Mouse (Mus musculus) midbrain, embryonic 12.5 days (tissue): ENCODE measurements around the gene Bmp4. TPM values are rescaled to one million over a fixed set of nuclear protein-coding genes. Genes with fewer than 3 reads are reported as not detected.

ENCODE experiments used
- ATAC-seq: fragments of 200-750 bp; cut with Nextera tagmentation; 2 replicates; pipeline ENCODE4 v1.8.0; 2017; ENCODE audit warnings: low read depth, moderate TSS enrichment, moderate library complexity; ENCODE audit not compliant: low FRiP score
- H3K27ac ChIP-seq: fragments of 300-500 bp; sonication (generic); replicated peaks from 2 replicates; pipeline ENCODE4 v1.5.1; 2016; ENCODE audit warnings: mild to moderate bottlenecking
- H3K27me3 ChIP-seq: fragments of 300-500 bp; sonication (generic); 2 replicates; pipeline ENCODE4 v1.6.1; 2016; ENCODE audit warnings: mild to moderate bottlenecking
- H3K36me3 ChIP-seq: fragments of 300-500 bp; sonication (generic); 2 replicates; pipeline ENCODE4 v1.6.1; 2016
- H3K4me1 ChIP-seq: fragments of 300-500 bp; sonication (generic); 2 replicates; pipeline ENCODE4 v1.6.1; 2016
- H3K4me2 ChIP-seq: fragments of 300-500 bp; sonication (generic); replicated peaks from 2 replicates; pipeline ENCODE4 v1.6.1; 2016; ENCODE audit warnings: mild to moderate bottlenecking, moderate library complexity
- H3K4me3 ChIP-seq: fragments of 300-500 bp; sonication (generic); 2 replicates; pipeline ENCODE4 v1.5.1; 2016; ENCODE audit warnings: mild to moderate bottlenecking
- H3K9ac ChIP-seq: fragments of 300-500 bp; sonication (generic); replicated peaks from 2 replicates; pipeline ENCODE4 v1.6.1; 2016; ENCODE audit warnings: mild to moderate bottlenecking, moderate library complexity
- H3K9me3 ChIP-seq: fragments of 300-500 bp; sonication (generic); 2 replicates; pipeline ENCODE4 v1.6.1; 2016; ENCODE audit warnings: mild to moderate bottlenecking
- WGBS: fragments of 180-500 bp; shearing (Covaris S2); methylation state at CpG from one replicate; pipeline ENCODE4 v1.1.7; 2016; 5-methylcytosine and 5-hydroxymethylcytosine counted together
- polyA plus RNA-seq: library from polyadenylated mRNA; unstranded; fragments of >200 nt; fragmentation: Nextera tagmentation; extraction: Ambion mirVana; gene quantifications from 2 replicates; pipeline ENCODE4 v1.2.1, GENCODE M21; 2016

Gene Bmp4
- polyA plus RNA-seq, result 9.0 and 12.7 TPM in 2 replicates

DNA sequence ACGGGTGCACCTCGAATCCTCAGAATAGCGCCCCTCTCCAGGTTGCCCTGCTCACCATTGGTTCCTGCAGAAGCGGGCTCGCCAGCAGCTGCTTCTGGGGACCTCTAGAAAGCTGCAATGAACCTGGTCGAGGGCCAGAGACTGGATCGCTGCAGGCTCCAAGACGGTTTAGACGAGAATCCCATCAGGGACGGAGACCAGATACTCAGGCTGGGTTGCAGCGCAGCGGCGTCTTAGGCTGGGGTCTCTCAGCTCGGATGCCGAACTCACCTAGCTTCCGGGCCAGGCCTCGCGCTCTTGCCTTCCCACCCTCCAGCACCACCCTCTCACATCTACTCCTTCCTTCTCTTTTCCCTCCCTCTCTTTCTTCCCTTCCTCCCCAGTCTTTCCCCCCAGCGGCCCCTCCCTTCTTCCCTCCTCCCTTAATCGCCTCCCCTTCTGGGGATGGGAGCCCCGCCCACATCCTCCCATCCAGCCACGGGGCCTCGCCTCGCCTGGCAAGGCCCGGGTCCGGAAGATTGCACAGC lies at the start of gene Bmp4:
Gene Bmp4, minus strand, starts transcription at position 421 of the 527 bp plus-strand sequence.
- WGBS, result 2% methylated on average over 26 of the region's 26 CpGs

DNA sequence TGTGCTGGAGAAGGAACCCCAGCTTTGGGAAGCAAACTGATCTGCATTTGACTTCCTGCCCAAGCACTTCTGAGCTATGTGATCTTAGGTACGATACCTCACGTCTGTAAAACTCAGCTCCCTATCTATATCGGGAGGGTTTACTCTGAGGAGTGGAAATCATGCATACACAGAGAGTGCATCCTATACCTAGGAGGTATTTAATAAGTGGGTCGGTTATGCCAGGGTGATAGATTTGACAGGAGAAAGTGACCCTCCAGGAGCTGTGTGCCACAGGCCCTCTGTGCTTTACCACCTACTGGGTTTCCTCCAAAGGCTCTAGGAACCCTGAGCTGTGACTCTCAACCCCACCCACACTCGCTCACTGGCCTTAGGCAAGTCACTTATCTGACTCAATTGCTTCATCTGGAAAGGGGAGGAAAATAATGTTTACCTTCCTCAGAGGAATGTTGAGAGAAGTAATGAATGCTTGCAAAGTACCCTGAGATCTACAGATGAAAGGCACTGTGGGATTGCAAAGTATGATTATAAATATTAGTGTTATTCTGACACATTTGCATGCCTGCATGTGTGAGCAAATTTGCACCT lies 49.1 kb upstream of the Bmp4 start:
- ATAC-seq, result no peak
- no peak overlapping the region for H3K4me2 ChIP-seq
- no peak overlapping the region for H3K9ac ChIP-seq
- no peak overlapping the region for H3K4me3 ChIP-seq
- WGBS, result 89% methylated on average over 5 of the region's 5 CpGs
- H3K36me3 ChIP-seq, result no peaks in the 10 kb centered on the region
- no peaks in the 10 kb centered on the region for H3K4me1 ChIP-seq
- no peaks in the 10 kb centered on the region for H3K27me3 ChIP-seq
- no peaks in the 10 kb centered on the region for H3K9me3 ChIP-seq
- no peak overlapping the region for H3K27ac ChIP-seq

More for the DNA sequence above, at the start of gene Bmp4:
- Histone ChIP-seq H3K36me3 (no peaks in the 10 kb centered on the region), H3K4me1 (peaks cover 38% of the 10 kb centered on the region), H3K4me3 (peak within 1 kb of the TSS; percentile 34), H3K9ac (no peak within 1 kb of the TSS), H3K27ac (no peak within 1 kb of the TSS), H3K27me3 (peaks cover 78% of the 10 kb centered on the region), H3K9me3 (no peaks in the 10 kb centered on the region), H3K4me2 (peak within 1 kb of the TSS; percentile 50)
- ATAC-seq, result no peak

DNA sequence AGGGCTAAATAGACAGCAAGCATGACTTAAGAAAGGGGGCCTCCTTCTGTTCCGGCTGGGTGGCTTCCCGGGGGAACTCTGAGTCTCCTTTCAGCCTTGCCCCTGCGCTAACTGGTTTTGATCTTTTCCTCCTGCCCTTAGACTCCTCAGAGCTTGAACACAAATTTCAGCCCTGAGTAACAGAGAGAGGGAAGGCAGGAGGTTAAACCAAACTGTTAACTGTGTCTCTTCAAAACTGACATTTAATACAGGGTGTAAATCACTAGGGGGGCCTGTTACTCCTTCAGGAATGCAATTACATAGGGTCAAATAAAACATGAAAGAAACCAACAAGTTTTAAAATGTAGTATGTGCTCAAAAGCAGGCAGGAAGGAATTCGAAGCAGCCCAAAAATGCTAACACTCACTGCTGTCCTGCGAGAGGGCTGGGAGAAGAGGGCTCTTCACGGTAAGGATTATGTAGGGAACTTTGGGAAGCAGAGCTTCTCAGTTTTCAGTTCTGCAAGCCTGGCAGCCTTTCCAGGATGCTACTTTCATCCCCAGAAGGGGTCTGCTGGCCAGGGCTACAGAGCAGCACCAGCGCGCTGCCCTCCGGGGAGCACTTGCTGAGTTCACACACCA lies 46.1 kb upstream of the Bmp4 start:
- H3K9ac ChIP-seq, result no peak overlapping the region
- WGBS, result 9% methylated on average over 9 of the region's 9 CpGs
- no peaks in the 10 kb centered on the region for H3K36me3 ChIP-seq
- no peaks in the 10 kb centered on the region for H3K9me3 ChIP-seq
- no peak for ATAC-seq
- no peak overlapping the region for H3K4me3 ChIP-seq
- no peak overlapping the region for H3K27ac ChIP-seq
- no peaks in the 10 kb centered on the region for H3K4me1 ChIP-seq
- no peaks in the 10 kb centered on the region for H3K27me3 ChIP-seq
- no peak overlapping the region for H3K4me2 ChIP-seq

DNA sequence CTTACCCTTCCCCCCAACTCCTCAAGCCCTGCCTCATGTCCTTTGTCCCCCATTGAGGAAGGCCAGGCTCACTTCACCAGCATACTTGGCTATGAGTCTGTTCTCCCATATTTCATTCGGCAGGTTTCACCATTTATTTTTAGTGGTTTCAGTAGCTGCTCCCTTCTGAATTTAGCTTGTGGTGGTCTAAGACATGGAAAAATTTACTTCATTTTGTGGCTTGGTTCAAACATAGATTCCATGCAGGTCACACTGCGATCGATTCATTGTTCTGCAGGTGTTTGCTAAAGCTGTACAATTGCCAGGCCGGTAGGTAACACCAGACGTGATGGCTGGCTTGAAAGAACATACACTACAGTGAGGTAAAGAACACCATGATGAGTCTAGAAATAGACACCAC lies 39.8 kb upstream of the Bmp4 start:
- no peak for ATAC-seq
- WGBS, result 92% methylated on average over 5 of the region's 5 CpGs
- Histone ChIP-seq H3K27ac (no peak overlapping the region), H3K4me2 (no peak overlapping the region), H3K27me3 (no peaks in the 10 kb centered on the region), H3K9ac (no peak overlapping the region), H3K4me1 (no peaks in the 10 kb centered on the region), H3K36me3 (no peaks in the 10 kb centered on the region), H3K9me3 (no peaks in the 10 kb centered on the region), H3K4me3 (no peak overlapping the region)

DNA sequence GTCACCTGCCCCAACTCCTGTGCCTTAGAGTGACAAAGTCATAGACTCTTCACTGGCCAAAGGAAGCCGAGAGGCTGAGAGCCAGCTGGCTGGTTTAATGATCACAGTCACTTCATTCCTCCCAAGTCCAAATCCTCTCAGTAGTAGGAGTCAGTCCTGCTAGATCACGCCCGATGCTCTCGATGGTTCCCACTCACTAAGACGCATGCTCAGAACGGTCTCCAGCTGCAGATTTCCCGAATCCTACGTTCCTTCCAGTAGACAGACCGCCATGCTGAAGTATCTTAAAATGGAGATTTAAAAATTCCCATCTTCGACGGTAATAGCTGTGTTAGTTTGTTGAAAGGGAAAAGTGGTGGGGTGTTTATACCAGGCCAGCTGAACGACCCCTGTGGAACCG lies 36.8 kb upstream of the Bmp4 start:
- Histone ChIP-seq H3K36me3 (no peaks in the 10 kb centered on the region), H3K9ac (no peak overlapping the region), H3K9me3 (no peaks in the 10 kb centered on the region), H3K27ac (no peak overlapping the region), H3K4me1 (no peaks in the 10 kb centered on the region), H3K4me2 (no peak overlapping the region), H3K4me3 (no peak overlapping the region), H3K27me3 (no peaks in the 10 kb centered on the region)
- WGBS, result 96% methylated on average over 13 of the region's 13 CpGs
- ATAC-seq, result no peak

DNA sequence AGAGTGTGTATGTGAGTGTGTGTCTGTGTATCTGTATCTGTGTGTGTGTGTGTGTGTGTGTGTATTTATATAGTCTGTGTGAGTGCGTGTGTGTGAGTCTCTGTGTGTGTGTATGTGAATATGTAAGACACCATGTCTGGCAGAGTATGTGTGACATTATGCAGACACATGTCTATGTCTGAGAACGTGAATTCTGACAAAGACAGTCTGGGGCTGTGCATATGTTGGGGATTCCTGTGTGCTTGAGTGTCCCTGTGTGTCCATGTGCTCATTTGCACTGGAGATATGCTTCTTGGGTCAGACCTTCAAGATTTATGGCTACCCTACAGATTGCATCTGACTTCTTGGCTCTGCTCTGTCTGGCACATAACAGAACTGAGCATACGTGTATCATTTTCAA lies 31.4 kb upstream of the Bmp4 start:
- H3K9me3 ChIP-seq, result no peaks in the 10 kb centered on the region
- H3K36me3 ChIP-seq, result no peaks in the 10 kb centered on the region
- no peak overlapping the region for H3K27ac ChIP-seq
- no peaks in the 10 kb centered on the region for H3K27me3 ChIP-seq
- H3K4me1 ChIP-seq, result peaks cover 11% of the 10 kb centered on the region
- WGBS, result 84% methylated on average over 3 of the region's 3 CpGs
- H3K9ac ChIP-seq, result no peak overlapping the region
- no peak overlapping the region for H3K4me3 ChIP-seq
- no peak overlapping the region for H3K4me2 ChIP-seq
- ATAC-seq, result no peak

DNA sequence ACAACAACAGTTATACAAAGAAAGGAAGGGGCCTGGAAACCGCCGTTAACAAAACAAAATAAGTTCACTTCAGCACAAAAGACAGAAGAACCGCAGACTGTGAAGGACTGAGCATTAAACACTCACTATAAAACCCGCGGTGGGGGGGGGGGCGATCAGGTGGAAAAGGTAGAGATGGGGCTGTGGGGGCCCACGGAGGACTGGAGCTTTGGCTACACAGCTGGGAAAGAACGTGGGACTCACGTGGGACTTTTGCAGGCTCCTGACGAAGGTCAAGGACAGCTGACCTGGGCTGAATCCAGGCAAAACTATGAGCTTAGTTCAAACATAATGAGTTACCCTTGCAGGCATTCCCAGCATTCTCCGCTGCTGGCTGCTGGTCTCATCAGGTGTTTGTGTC lies 28.8 kb upstream of the Bmp4 start:
- ATAC-seq, result 0 out of 2 replicates have a peak, but pooled peaks have one; percentile 19
- H3K4me2 ChIP-seq, result no peak overlapping the region
- no peak overlapping the region for H3K27ac ChIP-seq
- H3K9me3 ChIP-seq, result no peaks in the 10 kb centered on the region
- peaks cover 11% of the 10 kb centered on the region for H3K4me1 ChIP-seq
- H3K27me3 ChIP-seq, result no peaks in the 10 kb centered on the region
- H3K36me3 ChIP-seq, result no peaks in the 10 kb centered on the region
- H3K9ac ChIP-seq, result no peak overlapping the region
- no peak overlapping the region for H3K4me3 ChIP-seq
- 33% methylated on average over 11 of the region's 11 CpGs for WGBS

DNA sequence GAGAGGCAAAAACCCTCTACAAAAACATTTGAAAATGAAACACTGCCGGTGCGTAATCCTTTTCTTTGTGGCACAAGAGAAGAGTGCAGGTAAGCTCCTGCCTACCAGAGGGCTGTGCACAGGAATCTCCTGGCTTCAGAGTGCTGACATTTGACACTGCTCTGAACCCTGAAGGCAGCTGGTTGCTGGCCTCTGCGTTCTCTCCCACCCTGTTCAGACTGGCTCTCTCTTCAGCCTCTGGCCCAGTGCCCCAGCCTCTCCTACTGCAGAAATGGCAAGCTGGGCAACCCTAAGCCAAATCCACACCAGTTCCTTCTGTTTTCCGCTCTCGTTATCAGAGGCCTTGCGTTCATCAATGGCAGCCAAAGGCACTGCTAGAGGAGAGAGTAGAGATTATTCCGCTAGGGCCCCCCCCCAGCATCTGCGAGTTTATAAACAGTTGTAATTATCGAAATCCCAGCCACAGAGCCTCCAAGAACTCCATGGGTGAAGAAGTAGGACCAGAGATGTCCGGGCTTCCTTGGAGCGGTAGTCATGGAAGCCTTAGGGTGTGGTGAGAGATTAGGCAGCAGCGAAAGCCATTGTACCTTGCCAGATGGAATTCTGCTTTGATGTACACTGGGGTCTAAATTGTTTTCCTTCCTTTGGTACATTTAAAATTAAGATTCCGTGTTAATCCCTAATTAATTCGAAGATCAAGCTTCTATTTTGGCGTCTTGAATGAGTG lies 28.1 kb upstream of the Bmp4 start:
- H3K4me1 ChIP-seq, result peaks cover 11% of the 10 kb centered on the region
- WGBS, result 46% methylated on average over 15 of the region's 15 CpGs
- H3K36me3 ChIP-seq, result no peaks in the 10 kb centered on the region
- H3K9ac ChIP-seq, result no peak overlapping the region
- no peaks in the 10 kb centered on the region for H3K9me3 ChIP-seq
- peak; percentile 49; the same call in 1 of the 2 replicates for ATAC-seq
- H3K4me2 ChIP-seq, result no peak overlapping the region
- H3K27me3 ChIP-seq, result no peaks in the 10 kb centered on the region
- 0 out of 2 replicates have a peak overlapping the region, but pooled peaks have one; percentile 20 for H3K27ac ChIP-seq
- no peak overlapping the region for H3K4me3 ChIP-seq

DNA sequence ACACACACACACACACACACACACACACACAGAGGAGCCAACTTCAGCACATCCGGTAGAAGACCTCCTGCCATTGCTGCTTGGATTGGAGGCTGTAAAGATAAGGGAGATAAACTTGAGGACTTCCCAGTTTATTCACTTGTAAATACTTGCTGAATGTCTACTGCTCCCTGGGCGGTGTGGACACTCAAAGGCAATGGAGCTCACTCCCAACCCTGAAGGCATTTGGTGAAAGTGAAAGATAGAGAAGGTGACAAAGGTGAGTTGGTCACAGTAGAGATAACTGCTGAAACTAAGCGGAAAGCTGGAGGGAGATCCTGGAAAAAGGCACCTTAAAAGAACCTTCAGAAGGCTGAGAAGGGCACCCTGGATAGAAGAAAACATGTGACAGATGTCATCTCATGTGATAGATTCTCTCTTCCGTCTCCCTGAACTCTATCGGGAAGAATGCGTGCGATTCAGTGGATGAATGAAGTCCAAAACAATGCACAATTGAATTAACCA lies 22.1 kb upstream of the Bmp4 start:
- no peaks in the 10 kb centered on the region for H3K36me3 ChIP-seq
- H3K4me2 ChIP-seq, result no peak overlapping the region
- no peaks in the 10 kb centered on the region for H3K4me1 ChIP-seq
- no peak overlapping the region for H3K27ac ChIP-seq
- 77% methylated on average over 7 of the region's 7 CpGs for WGBS
- no peaks in the 10 kb centered on the region for H3K9me3 ChIP-seq
- no peak overlapping the region for H3K4me3 ChIP-seq
- no peak for ATAC-seq
- H3K9ac ChIP-seq, result no peak overlapping the region
- no peaks in the 10 kb centered on the region for H3K27me3 ChIP-seq

DNA sequence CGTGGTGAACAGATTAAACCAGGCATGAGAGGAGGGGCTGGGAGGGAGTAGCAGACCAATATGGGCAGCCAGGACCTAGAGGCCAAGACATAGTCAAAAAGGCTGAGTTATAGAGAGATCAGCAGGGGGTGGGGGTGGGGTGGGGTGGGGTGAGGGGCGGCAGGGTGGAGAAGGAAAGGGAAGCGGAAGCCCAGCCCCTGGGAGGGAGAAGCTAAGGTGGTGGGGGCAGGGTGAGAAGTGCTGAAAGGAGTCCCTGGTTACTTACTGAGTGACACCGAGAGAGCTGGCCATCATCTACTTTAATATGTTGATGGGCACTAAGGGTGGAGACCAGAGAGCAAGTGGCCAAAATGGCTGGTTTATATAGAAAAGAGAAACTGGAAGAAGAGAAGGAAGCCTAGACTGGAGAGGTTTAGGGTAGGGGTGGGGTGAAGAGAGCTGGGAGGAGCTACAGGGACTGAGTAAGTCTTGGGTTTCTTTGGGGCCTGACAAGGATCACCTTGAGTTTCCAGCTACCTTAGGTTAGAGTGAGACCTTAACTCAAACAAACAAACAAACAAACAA lies 20.2 kb upstream of the Bmp4 start:
- WGBS, result 63% methylated on average over 4 of the region's 4 CpGs
- Histone ChIP-seq H3K36me3 (no peaks in the 10 kb centered on the region), H3K4me3 (no peak overlapping the region), H3K9ac (no peak overlapping the region), H3K27ac (no peak overlapping the region), H3K4me2 (no peak overlapping the region), H3K27me3 (no peaks in the 10 kb centered on the region), H3K4me1 (no peaks in the 10 kb centered on the region), H3K9me3 (no peaks in the 10 kb centered on the region)
- ATAC-seq, result no peak

DNA sequence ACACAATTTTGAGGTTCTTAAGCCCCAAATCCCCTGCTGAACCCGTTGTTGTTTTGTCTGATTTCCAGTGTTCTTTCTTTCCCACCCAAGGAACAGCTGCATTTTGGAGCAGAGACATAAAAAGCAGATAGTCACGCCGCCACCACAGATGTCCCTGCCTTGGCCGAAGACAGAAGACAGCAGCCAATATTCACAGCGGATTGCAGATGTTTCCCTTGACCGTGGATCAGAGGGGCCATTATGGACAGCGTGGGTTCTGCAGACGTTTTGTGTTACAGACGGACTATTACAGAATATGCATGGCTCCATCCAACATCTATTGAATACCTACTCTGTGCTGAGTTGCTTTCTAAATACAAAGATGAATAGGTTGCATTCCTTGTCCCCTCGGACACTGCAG lies 18.5 kb upstream of the Bmp4 start:
- WGBS, result 84% methylated on average over 10 of the region's 10 CpGs
- no peak for ATAC-seq

DNA sequence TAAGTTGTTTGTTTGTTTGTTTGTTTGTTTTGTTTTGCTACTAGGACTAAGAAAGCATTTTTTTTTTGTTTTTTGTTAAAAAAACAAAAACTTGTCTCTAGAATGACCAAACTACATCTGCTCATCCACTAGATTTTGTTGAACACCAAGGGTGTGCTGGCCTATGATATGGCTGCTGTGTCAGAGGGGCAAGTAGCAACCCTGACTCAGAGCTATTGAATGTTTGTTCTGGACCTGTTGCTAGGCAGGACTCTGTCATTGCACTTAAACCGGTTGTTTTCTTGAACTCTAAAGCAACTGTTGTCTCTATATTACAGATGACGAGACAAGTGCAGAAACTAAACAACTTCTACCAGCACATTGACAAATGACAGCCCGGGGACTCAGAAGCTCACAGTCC lies 17.9 kb upstream of the Bmp4 start:
- H3K27ac ChIP-seq, result no peak overlapping the region
- H3K9me3 ChIP-seq, result no peaks in the 10 kb centered on the region
- no peaks in the 10 kb centered on the region for H3K27me3 ChIP-seq
- H3K36me3 ChIP-seq, result no peaks in the 10 kb centered on the region
- H3K4me2 ChIP-seq, result no peak overlapping the region
- no peak for ATAC-seq
- H3K4me3 ChIP-seq, result no peak overlapping the region
- no peaks in the 10 kb centered on the region for H3K4me1 ChIP-seq
- WGBS, result 80% methylated on average over 3 of the region's 3 CpGs
- H3K9ac ChIP-seq, result no peak overlapping the region

More for the DNA sequence above, 18.5 kb upstream of the Bmp4 start:
- no peak overlapping the region for H3K4me3 ChIP-seq
- H3K9me3 ChIP-seq, result no peaks in the 10 kb centered on the region
- no peak overlapping the region for H3K27ac ChIP-seq
- H3K27me3 ChIP-seq, result no peaks in the 10 kb centered on the region
- no peaks in the 10 kb centered on the region for H3K36me3 ChIP-seq
- H3K4me1 ChIP-seq, result no peaks in the 10 kb centered on the region
- no peak overlapping the region for H3K4me2 ChIP-seq
- no peak overlapping the region for H3K9ac ChIP-seq
